Mouse (Mus musculus) liver, embryonic 13.5 days (tissue): ENCODE results near the gene Cpm. TPM values are rescaled to one million over a fixed set of nuclear protein-coding genes. Genes with fewer than 3 reads are reported as not detected.
A peak's percentile ranks its signal among the peaks of the same experiment; 100 is the strongest.

Experiments
- ATAC-seq: fragments of 200-750 bp; cut with Nextera tagmentation; 2 replicates; pipeline ENCODE4 v1.8.0; 2017; ENCODE audit warnings: low read depth, mild to moderate bottlenecking, moderate number of reproducible peaks, moderate library complexity
- DNase-seq: peaks from one replicate; pipeline ENCODE4 v3.0.0; 2022
- H3K27ac ChIP-seq: fragments of 300-500 bp; sonication (generic); 2 replicates; pipeline ENCODE4 v1.5.1; 2015; ENCODE audit warnings: moderate library complexity, mild to moderate bottlenecking, inconsistent platforms
- H3K27me3 ChIP-seq: fragments of 300-500 bp; sonication (generic); 2 replicates; pipeline ENCODE4 v1.6.1; 2015; ENCODE audit warnings: mild to moderate bottlenecking, inconsistent platforms
- H3K36me3 ChIP-seq: fragments of 300-500 bp; sonication (generic); 2 replicates; pipeline ENCODE4 v1.6.1; 2015; ENCODE audit warnings: mild to moderate bottlenecking, inconsistent platforms
- H3K4me1 ChIP-seq: fragments of 300-500 bp; sonication (generic); replicated peaks from 2 replicates; pipeline ENCODE4 v1.6.1; 2015; ENCODE audit warnings: inconsistent platforms
- H3K4me2 ChIP-seq: fragments of 300-500 bp; sonication (generic); 2 replicates; pipeline ENCODE4 v1.6.1; 2015; ENCODE audit warnings: inconsistent platforms, mild to moderate bottlenecking, moderate library complexity
- H3K4me3 ChIP-seq: fragments of 300-500 bp; sonication (generic); replicated peaks from 2 replicates; pipeline ENCODE4 v1.5.1; 2015; ENCODE audit warnings: mild to moderate bottlenecking, inconsistent platforms
- H3K9ac ChIP-seq: fragments of 300-500 bp; sonication (generic); 2 replicates; pipeline ENCODE4 v1.6.1; 2015; ENCODE audit warnings: mild to moderate bottlenecking, inconsistent platforms
- H3K9me3 ChIP-seq: fragments of 300-500 bp; sonication (generic); replicated peaks from 2 replicates; pipeline ENCODE4 v1.6.1; 2016; ENCODE audit warnings: inconsistent platforms
- WGBS: fragments of 180-500 bp; shearing (Covaris S2); methylation state at CpG from one replicate; pipeline ENCODE4 v1.1.7; 2015; ENCODE audit not compliant: insufficient replicate concordance; 5-methylcytosine and 5-hydroxymethylcytosine counted together
- polyA plus RNA-seq: library from polyadenylated mRNA; unstranded; fragments of >200 nt; fragmentation: Nextera tagmentation; extraction: Ambion mirVana; gene quantifications from 2 replicates; pipeline ENCODE4 v1.2.1, GENCODE M21; 2015

Gene Cpm
- polyA plus RNA-seq, 1 experiment from 2014 or later = 19.3 TPM

DNA sequence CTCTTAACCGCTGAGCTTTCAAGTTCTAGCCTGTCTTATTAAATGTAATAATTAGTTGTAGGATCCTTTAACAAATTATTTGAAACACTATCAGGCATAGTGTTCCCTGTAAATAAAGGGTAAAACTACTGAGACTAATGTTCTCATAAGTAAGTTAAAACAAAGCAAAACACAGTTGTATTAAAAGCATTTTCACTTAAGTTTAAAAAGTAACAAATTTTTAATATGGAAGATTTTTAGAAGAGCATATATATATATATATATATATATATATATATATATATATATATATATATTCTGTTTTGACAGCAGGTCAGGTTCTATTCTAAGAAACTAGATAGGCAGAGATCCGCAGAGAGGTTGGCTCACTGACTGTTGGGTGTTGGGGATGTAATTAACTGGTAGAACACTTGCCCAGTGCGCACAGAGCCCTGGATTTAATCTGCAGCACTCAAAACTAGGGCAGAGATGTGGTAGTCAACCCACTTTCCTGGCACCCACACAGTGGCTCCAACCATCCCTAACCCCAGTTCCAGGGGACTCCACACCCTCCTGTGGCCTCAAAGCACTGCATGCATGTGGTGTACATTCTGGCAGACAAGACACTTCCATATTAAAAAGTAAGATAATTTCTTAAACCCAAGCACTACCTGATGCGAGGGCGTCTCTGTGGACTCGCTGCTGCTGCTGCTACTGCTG lies 65.1 kb downstream of the Cpm start:
- no peak overlapping the region for H3K27ac ChIP-seq
- peaks cover 3% of the 10 kb centered on the region; the same call in 1 of the 2 replicates for H3K4me1 ChIP-seq
- H3K27me3 ChIP-seq = no peaks in the 10 kb centered on the region
- WGBS = 88% methylated on average over 6 of the region's 6 CpGs
- H3K9ac ChIP-seq = no peak overlapping the region
- H3K9me3 ChIP-seq = no peaks in the 10 kb centered on the region
- H3K4me3 ChIP-seq = no peak overlapping the region
- no peak overlapping the region for H3K4me2 ChIP-seq
- peaks cover 92% of the 10 kb centered on the region for H3K36me3 ChIP-seq
- DNase-seq (no peak), ATAC-seq (no peak)

GRCm38 (mm10) chr10:117695027-117695426 lies 65.7 kb downstream of the Cpm start:
- Histone ChIP-seq H3K27ac (no peak overlapping the region), H3K4me2 (no peak overlapping the region), H3K4me1 (peaks cover 3% of the 10 kb centered on the region; the same call in 1 of the 2 replicates), H3K36me3 (peaks cover 94% of the 10 kb centered on the region), H3K9me3 (no peaks in the 10 kb centered on the region), H3K9ac (no peak overlapping the region), H3K4me3 (no peak overlapping the region), H3K27me3 (no peaks in the 10 kb centered on the region)
- ATAC-seq (no peak), DNase-seq (no peak)
- 91% methylated on average over 4 of the region's 4 CpGs for WGBS

GRCm38 (mm10) chr10:117695605-117696004 lies 66.3 kb downstream of the Cpm start:
- no peak overlapping the region for H3K9ac ChIP-seq
- H3K4me2 ChIP-seq = no peak overlapping the region
- H3K9me3 ChIP-seq = no peaks in the 10 kb centered on the region
- H3K27ac ChIP-seq = no peak overlapping the region
- peaks cover 3% of the 10 kb centered on the region; the same call in 1 of the 2 replicates for H3K4me1 ChIP-seq
- H3K27me3 ChIP-seq = no peaks in the 10 kb centered on the region
- no peak for DNase-seq
- no peak overlapping the region for H3K4me3 ChIP-seq
- peaks cover 94% of the 10 kb centered on the region for H3K36me3 ChIP-seq
- ATAC-seq = no peak
- 88% methylated on average over 4 of the region's 4 CpGs for WGBS

DNA sequence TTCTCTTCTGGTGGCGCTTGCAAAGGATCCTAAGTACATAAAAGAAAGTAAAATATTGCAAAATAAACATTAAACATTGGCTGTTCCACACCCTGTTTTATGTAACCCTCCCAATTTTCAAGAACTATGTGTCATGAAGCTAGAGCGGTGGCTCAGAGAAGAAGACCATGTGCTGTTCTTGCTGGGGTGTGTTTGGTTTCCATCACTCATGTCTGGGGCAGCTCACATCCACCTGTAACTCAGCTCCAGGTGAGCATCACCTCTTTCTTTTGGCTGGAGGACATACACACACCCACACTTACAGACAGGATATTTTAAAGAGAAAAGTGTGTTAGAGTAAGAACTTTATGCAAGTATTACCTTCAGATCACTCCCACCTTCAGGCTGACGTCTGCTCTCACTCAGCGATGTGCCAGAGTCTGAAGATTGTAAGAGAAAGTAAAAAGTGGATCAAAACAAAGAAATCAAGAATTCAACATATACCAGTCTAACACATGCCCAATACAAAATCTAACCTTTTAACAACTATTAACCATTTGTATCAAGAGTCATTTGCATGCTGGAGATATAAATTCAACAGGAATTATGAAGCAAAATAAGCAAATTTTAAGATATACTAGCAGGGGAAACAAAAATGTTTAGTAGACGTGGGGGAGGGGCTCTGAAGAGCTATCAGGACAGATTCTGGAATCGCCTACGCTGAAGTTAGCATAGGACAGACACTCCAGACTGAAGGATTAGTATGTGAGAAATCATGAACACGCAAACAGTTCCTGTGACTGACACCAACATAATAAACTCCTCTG lies 66.9 kb downstream of the Cpm start:
- ATAC-seq = no peak

DNA sequence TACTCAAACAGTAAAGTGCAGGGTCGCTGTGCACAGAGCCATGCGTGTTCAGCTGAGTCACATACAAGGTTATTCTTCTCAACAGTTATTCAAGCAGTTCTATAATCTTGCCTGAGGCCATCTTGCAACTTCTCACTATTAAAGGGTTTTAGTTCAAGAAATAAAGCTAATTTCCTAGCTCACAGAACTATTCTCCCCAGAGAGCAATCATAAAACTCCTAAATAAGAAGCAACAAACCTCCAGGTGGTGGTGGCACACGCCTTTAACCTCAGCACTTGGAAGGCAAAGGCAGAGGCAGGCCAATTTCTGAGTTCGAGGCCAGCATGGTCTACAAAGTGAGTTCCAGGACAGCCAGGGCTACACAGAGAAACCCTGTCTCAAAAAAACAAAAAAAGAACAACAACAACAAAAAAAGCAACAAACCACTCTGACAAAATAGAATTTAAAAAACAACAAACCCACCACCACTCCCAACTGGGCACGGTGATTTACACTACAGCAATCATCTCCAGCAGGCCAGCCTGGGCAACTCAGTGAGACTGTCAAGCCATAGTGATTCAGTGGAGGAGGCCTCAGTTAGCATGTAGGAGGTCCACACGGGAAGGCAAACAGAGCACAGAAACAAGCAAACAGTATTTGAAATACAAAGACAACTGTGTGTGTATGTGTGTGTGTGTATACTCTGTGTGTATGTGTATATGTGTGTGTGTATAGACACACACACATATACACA lies 67.7 kb downstream of the Cpm start:
- peak; percentile 7; the same call in 1 of the 2 replicates for ATAC-seq
- H3K27me3 ChIP-seq = no peaks in the 10 kb centered on the region
- no peak for DNase-seq

More for the DNA sequence above, 66.9 kb downstream of the Cpm start:
- WGBS = 82% methylated on average over 8 of the region's 8 CpGs
- Histone ChIP-seq H3K9ac (no peak overlapping the region), H3K4me3 (no peak overlapping the region), H3K27me3 (no peaks in the 10 kb centered on the region), H3K4me1 (peaks cover 3% of the 10 kb centered on the region; the same call in 1 of the 2 replicates), H3K36me3 (peaks cover 94% of the 10 kb centered on the region), H3K27ac (no peak overlapping the region), H3K9me3 (no peaks in the 10 kb centered on the region), H3K4me2 (no peak overlapping the region)
- DNase-seq = no peak

GRCm38 (mm10) chr10:117697561-117698115 lies 68.3 kb downstream of the Cpm start:
- no peak overlapping the region for H3K9ac ChIP-seq
- H3K9me3 ChIP-seq = no peaks in the 10 kb centered on the region
- peak; percentile 72 for ATAC-seq
- no peaks in the 10 kb centered on the region for H3K27me3 ChIP-seq
- no peak overlapping the region for H3K27ac ChIP-seq
- H3K4me2 ChIP-seq = no peak overlapping the region
- H3K4me1 ChIP-seq = peaks cover 3% of the 10 kb centered on the region; the same call in 1 of the 2 replicates
- WGBS = 88% methylated on average over 3 of the region's 3 CpGs
- H3K36me3 ChIP-seq = peaks cover 92% of the 10 kb centered on the region
- H3K4me3 ChIP-seq = no peak overlapping the region
- no peak for DNase-seq

More for the DNA sequence above, 67.7 kb downstream of the Cpm start:
- peaks cover 95% of the 10 kb centered on the region for H3K36me3 ChIP-seq
- peaks cover 3% of the 10 kb centered on the region; the same call in 1 of the 2 replicates for H3K4me1 ChIP-seq
- 86% methylated on average over 6 of the region's 6 CpGs for WGBS
- H3K4me2 ChIP-seq = no peak overlapping the region
- H3K4me3 ChIP-seq = no peak overlapping the region
- no peak overlapping the region for H3K27ac ChIP-seq
- no peaks in the 10 kb centered on the region for H3K9me3 ChIP-seq
- H3K9ac ChIP-seq = no peak overlapping the region

- no peak for ATAC-seq
- Histone ChIP-seq H3K9me3 (no peaks in the 10 kb centered on the region), H3K4me1 (peaks cover 3% of the 10 kb centered on the region; the same call in 1 of the 2 replicates), H3K4me3 (no peak overlapping the region), H3K36me3 (peaks cover 95% of the 10 kb centered on the region), H3K27ac (no peak overlapping the region), H3K9ac (no peak overlapping the region), H3K27me3 (no peaks in the 10 kb centered on the region), H3K4me2 (no peak overlapping the region)
- 92% methylated on average over 10 of the region's 10 CpGs for WGBS
- no peak for DNase-seq
Measured at GRCm38 (mm10) chr10:117698313-117699138, 69.2 kb downstream of the Cpm start.

GRCm38 (mm10) chr10:117699914-117700313 lies 70.6 kb downstream of the Cpm start:
- peaks cover 96% of the 10 kb centered on the region for H3K36me3 ChIP-seq
- no peak overlapping the region for H3K27ac ChIP-seq
- H3K4me2 ChIP-seq = no peak overlapping the region
- WGBS = 91% methylated on average over 4 of the region's 4 CpGs
- peaks cover 3% of the 10 kb centered on the region; the same call in 1 of the 2 replicates for H3K4me1 ChIP-seq
- H3K4me3 ChIP-seq = no peak overlapping the region
- no peaks in the 10 kb centered on the region for H3K9me3 ChIP-seq
- ATAC-seq (no peak), DNase-seq (no peak)
- H3K9ac ChIP-seq = no peak overlapping the region
- no peaks in the 10 kb centered on the region for H3K27me3 ChIP-seq

DNA sequence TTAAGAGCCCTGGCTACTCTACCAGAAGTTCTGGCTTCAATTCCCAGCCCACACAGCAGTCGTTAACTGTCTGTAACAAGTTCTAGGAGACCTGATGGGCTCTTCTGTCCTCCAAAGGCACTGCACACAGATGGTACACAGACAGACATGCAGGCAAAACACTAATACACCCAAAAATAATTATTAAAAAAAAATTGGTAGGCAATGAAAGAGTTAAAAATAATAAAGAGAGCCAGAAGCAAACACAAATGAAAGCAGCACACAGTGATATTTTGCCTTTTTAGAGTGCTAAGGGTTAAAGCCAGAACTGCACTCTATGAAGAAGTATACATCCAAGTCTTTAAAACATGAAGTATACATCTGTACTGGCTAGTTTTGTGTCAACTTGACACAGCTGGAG lies 71.2 kb downstream of the Cpm start:
- no peak for DNase-seq
- H3K9ac ChIP-seq = no peak overlapping the region
- H3K4me2 ChIP-seq = no peak overlapping the region
- ATAC-seq = no peak
- no peak overlapping the region for H3K27ac ChIP-seq
- 82% methylated on average over 1 of the region's 1 CpGs for WGBS
- H3K4me3 ChIP-seq = no peak overlapping the region
- H3K4me1 ChIP-seq = peaks cover 3% of the 10 kb centered on the region; the same call in 1 of the 2 replicates
- no peaks in the 10 kb centered on the region for H3K9me3 ChIP-seq
- H3K27me3 ChIP-seq = no peaks in the 10 kb centered on the region
- peaks cover 96% of the 10 kb centered on the region for H3K36me3 ChIP-seq

DNA sequence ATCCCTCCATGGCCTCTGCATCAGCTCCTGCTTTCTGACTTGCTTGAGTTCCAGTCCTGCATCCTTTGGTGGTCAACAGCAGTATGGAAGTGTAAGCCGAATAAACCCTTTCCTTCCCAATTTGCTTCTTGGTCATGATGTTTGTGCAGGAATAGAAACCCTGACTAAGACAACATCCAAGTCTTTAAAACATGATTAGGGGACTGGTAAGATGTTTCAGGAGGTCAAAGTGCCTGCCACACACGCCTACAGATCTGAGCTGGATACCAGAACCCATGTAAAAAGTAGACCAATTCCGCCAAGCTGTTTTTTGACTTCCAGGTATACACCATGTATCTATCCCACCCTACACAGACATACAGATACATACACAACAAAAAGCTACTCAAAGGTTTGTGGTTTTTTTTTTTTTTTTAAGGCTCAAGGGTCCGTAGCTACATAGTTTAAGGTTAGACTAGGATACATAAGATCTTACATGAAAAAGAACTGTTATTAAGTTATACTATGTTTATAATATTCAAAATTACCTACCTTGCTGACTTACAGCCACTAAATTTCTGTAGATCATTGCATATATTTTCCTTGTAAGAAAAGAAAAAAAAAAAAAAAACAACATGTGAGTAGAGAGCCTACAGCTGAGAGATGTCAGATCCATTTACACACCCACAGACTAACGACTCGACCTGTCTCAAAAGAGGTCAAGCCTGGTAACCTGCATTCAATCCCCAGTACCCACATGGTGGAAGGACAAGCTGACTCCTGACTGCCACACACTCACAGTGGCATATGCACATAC lies 71.9 kb downstream of the Cpm start:
- Histone ChIP-seq H3K9ac (no peak overlapping the region), H3K4me2 (no peak overlapping the region), H3K9me3 (no peaks in the 10 kb centered on the region), H3K4me3 (no peak overlapping the region), H3K36me3 (peaks cover 93% of the 10 kb centered on the region), H3K27ac (no peak overlapping the region), H3K27me3 (no peaks in the 10 kb centered on the region), H3K4me1 (peaks cover 3% of the 10 kb centered on the region; the same call in 1 of the 2 replicates)
- WGBS = 89% methylated on average over 6 of the region's 6 CpGs
- DNase-seq (no peak), ATAC-seq (no peak)
